Mouse (Mus musculus): ENCODE measurements at regions not wholly inside any gene's neighbourhood (a gene's known extent, or its start where the extent isn't known, plus 50 kb on each side); places are given as distances from the start of the nearest gene placed in this dataset.

GRCm38 (mm10) chr1:149760440-149760839 is 200.7 kb downstream of the Pla2g4a start:
- Histone ChIP-seq H3K9me3 (ENCODE audit: low read length) (no peaks in the 10 kb centered on the region), H3K4me2 (ENCODE audit: low read depth, low read length) (no peak overlapping the region), H3K36me3 (replicated peaks; ENCODE audit: insufficient read depth, low read length) (no peaks in the 10 kb centered on the region), H3K27me3 (ENCODE audit: insufficient read depth, low read length) (no peaks in the 10 kb centered on the region), H3K4me1 (ENCODE audit: insufficient read depth) (no peaks in the 10 kb centered on the region), H3K4me3 (ENCODE audit: low read depth, low read length) (no peak overlapping the region), H3K9ac (replicated peaks) (no peak overlapping the region), H3K27ac (ENCODE audit: low read depth) (no peak overlapping the region)
- WGBS (ENCODE audit: insufficient replicate concordance): 52% methylated on average over 2 of the region's 2 CpGs
- DNase-seq: no peak
- TF ChIP-seq EP300 (IDR thresholded peaks at IDR 0.05; ENCODE audit: low read depth): no peak
- TF ChIP-seq CTCF (IDR thresholded peaks at IDR 0.05; ENCODE audit: low read depth): no peak
- no peak for ATAC-seq

- Histone ChIP-seq H3K36me3 (replicated peaks; ENCODE audit: insufficient read depth, low read length) (no peaks in the 10 kb centered on the region), H3K9me3 (ENCODE audit: low read length) (no peaks in the 10 kb centered on the region), H3K4me2 (ENCODE audit: low read depth, low read length) (no peak overlapping the region), H3K4me3 (ENCODE audit: low read depth, low read length) (no peak overlapping the region), H3K27ac (ENCODE audit: low read depth) (no peak overlapping the region), H3K4me1 (ENCODE audit: insufficient read depth) (no peaks in the 10 kb centered on the region), H3K27me3 (ENCODE audit: insufficient read depth, low read length) (no peaks in the 10 kb centered on the region), H3K9ac (replicated peaks) (no peak overlapping the region)
- no peak for DNase-seq
- no peak for ATAC-seq
- TF ChIP-seq CTCF (IDR thresholded peaks at IDR 0.05; ENCODE audit: low read depth) (no peak), EP300 (IDR thresholded peaks at IDR 0.05; ENCODE audit: low read depth) (no peak)
- 86% methylated on average over 2 of the region's 2 CpGs for WGBS (ENCODE audit: insufficient replicate concordance)
Observed at GRCm38 (mm10) chr1:149758783-149759132, 202.3 kb downstream of the Pla2g4a start.

DNA sequence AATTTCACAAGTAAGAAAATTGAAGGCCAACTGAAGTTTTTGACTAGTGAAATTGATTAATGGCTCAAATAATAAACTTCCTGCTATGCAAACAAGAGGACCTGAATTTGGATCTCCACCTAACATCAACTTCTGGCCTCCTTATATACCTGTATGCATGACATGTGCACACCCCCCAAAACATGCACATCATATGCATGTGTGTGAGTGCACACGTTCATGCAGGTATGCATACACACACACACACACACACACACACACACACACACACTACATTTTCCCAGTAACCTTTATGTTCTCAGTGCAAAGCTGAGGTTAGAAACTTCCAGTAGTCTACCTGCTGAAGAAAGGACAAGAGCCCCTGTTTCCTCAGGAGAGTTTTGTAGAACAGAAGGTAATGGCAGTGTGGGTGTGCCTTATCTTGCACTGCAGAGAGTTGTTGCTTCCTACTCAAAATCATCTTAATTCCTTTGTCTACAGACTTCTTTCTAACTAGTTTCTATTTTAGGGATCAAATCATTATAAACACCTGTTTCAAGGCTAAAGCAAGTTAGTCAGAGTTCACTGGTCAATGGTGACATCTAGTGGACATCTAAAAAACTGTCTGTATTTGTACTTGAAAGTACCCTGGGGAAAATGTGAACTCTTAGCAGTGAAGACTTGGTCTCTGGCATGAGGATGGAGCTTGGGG is 202.9 kb downstream of the Pla2g4a start:
- WGBS (ENCODE audit: insufficient replicate concordance): 67% methylated on average over 1 of the region's 1 CpGs
- H3K9me3 ChIP-seq (ENCODE audit: low read length): no peaks in the 10 kb centered on the region
- H3K4me1 ChIP-seq (ENCODE audit: insufficient read depth): no peaks in the 10 kb centered on the region
- DNase-seq: no peak
- H3K9ac ChIP-seq (replicated peaks): no peak overlapping the region
- ATAC-seq: no peak
- TF ChIP-seq CTCF (IDR thresholded peaks at IDR 0.05; ENCODE audit: low read depth) (peak; percentile 57), EP300 (IDR thresholded peaks at IDR 0.05; ENCODE audit: low read depth) (no peak)
- no peak overlapping the region for H3K4me2 ChIP-seq (ENCODE audit: low read depth, low read length)
- H3K27ac ChIP-seq (ENCODE audit: low read depth): no peak overlapping the region
- H3K27me3 ChIP-seq (ENCODE audit: insufficient read depth, low read length): no peaks in the 10 kb centered on the region
- no peaks in the 10 kb centered on the region for H3K36me3 ChIP-seq (replicated peaks; ENCODE audit: insufficient read depth, low read length)
- no peak overlapping the region for H3K4me3 ChIP-seq (ENCODE audit: low read depth, low read length)

- Histone ChIP-seq H3K4me1 (ENCODE audit: insufficient read depth) (no peaks in the 10 kb centered on the region), H3K27me3 (ENCODE audit: insufficient read depth, low read length) (no peaks in the 10 kb centered on the region), H3K4me2 (ENCODE audit: low read depth, low read length) (no peak overlapping the region), H3K36me3 (replicated peaks; ENCODE audit: insufficient read depth, low read length) (no peaks in the 10 kb centered on the region), H3K27ac (ENCODE audit: low read depth) (no peak overlapping the region), H3K9me3 (ENCODE audit: low read length) (no peaks in the 10 kb centered on the region), H3K9ac (replicated peaks) (no peak overlapping the region), H3K4me3 (ENCODE audit: low read depth, low read length) (no peak overlapping the region)
- WGBS (ENCODE audit: insufficient replicate concordance): 63% methylated on average over 7 of the region's 7 CpGs
- DNase-seq: no peak
- TF ChIP-seq EP300 (IDR thresholded peaks at IDR 0.05; ENCODE audit: low read depth) (no peak), CTCF (IDR thresholded peaks at IDR 0.05; ENCODE audit: low read depth) (no peak)
- no peak for ATAC-seq
Observed at GRCm38 (mm10) chr1:149753269-149754060, 207.6 kb downstream of the Pla2g4a start.

- Histone ChIP-seq H3K4me2 (ENCODE audit: low read depth, low read length) (no peak overlapping the region), H3K27me3 (ENCODE audit: insufficient read depth, low read length) (no peaks in the 10 kb centered on the region), H3K4me1 (ENCODE audit: insufficient read depth) (no peaks in the 10 kb centered on the region), H3K9ac (replicated peaks) (no peak overlapping the region), H3K9me3 (ENCODE audit: low read length) (no peaks in the 10 kb centered on the region), H3K36me3 (replicated peaks; ENCODE audit: insufficient read depth, low read length) (no peaks in the 10 kb centered on the region), H3K4me3 (ENCODE audit: low read depth, low read length) (no peak overlapping the region), H3K27ac (ENCODE audit: low read depth) (no peak overlapping the region)
- no peak for TF ChIP-seq CTCF (IDR thresholded peaks at IDR 0.05; ENCODE audit: low read depth)
- no peak for TF ChIP-seq EP300 (IDR thresholded peaks at IDR 0.05; ENCODE audit: low read depth)
- DNase-seq (no peak), ATAC-seq (no peak)
- WGBS (ENCODE audit: insufficient replicate concordance): 47% methylated on average over 2 of the region's 2 CpGs
Observed at GRCm38 (mm10) chr1:149749405-149749804, 211.7 kb downstream of the Pla2g4a start.

GRCm38 (mm10) chr1:149738959-149739358 is 222.1 kb downstream of the Pla2g4a start:
- Histone ChIP-seq H3K4me1 (ENCODE audit: insufficient read depth) (no peaks in the 10 kb centered on the region), H3K36me3 (replicated peaks; ENCODE audit: insufficient read depth, low read length) (no peaks in the 10 kb centered on the region), H3K4me2 (ENCODE audit: low read depth, low read length) (no peak overlapping the region), H3K27ac (ENCODE audit: low read depth) (no peak overlapping the region), H3K27me3 (ENCODE audit: insufficient read depth, low read length) (no peaks in the 10 kb centered on the region), H3K9ac (replicated peaks) (no peak overlapping the region), H3K9me3 (ENCODE audit: low read length) (no peaks in the 10 kb centered on the region), H3K4me3 (ENCODE audit: low read depth, low read length) (no peak overlapping the region)
- WGBS (ENCODE audit: insufficient replicate concordance): 61% methylated on average over 3 of the region's 3 CpGs
- ATAC-seq (no peak), DNase-seq (no peak)
- TF ChIP-seq CTCF (IDR thresholded peaks at IDR 0.05; ENCODE audit: low read depth) (no peak), EP300 (IDR thresholded peaks at IDR 0.05; ENCODE audit: low read depth) (no peak)

Data from liver, postnatal 0 days (tissue).